Comparison of ENCODE assay signal across 8 mouse cellular contexts in the genomic region with DNA sequence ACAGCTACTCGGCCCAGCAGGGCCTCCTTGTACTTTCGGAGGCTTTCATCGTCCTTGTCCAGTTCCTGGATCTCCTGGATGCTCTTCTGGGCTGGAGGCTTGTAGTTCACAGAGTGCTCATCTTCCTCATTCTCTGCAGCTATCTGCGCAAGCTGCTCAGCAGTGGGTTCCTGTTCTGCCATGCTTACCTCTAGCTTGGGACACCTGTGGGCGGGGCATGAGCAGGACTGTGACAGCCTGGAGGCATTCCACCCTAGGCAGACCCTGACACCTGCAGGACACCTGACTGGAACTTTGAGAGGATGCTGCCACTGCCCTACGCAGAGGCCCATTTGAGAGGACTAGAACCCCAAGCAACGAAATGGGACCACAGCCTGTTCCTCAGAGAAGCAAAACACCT. TPM values are rescaled to one million over a fixed set of nuclear protein-coding genes. Genes with fewer than 3 reads are reported as not detected.
A peak's percentile ranks its signal among the peaks of the same experiment; 100 is the strongest.
DNase-seq lines count a peak whose midpoint lies in the region; ATAC-seq and TF ChIP-seq lines count a peak whose summit lies in the region.

No protein-coding gene starts in this region.

- peak overlapping the region; percentile 89 for H3K9ac ChIP-seq in heart, embryonic 15.5 days
- peak overlapping the region; percentile 97 for H3K9ac ChIP-seq in midbrain, embryonic 12.5 days (replicated peaks)

- peak; percentile 62 for DNase-seq in cerebellum, adult 9-11 months
- DNase-seq in cerebellum, postnatal 4 days (ENCODE audit: low spot score in 2 of 2): no peak
- DNase-seq in kidney, postnatal 4 days: peak; percentile 26 to 46
- no peak for DNase-seq in c-Kit-positive CD71-positive TER-119-positive erythroid progenitor cells, embryonic 14.5 days (ENCODE audit: low spot score)
- DNase-seq in gastrocnemius, postnatal 4 days (ENCODE audit: low spot score in 2 of 2): no peak

- peak overlapping the region; percentile 91 for H3K4me3 ChIP-seq in bone marrow, adult 2 months (replicated peaks; ENCODE audit: control insufficient read depth, low read depth, low read length)
- H3K4me3 ChIP-seq in heart, embryonic 15.5 days: peak overlapping the region; percentile 71
- peak overlapping the region; percentile 92 for H3K4me3 ChIP-seq in midbrain, embryonic 12.5 days

- no peak for ATAC-seq in heart, embryonic 15.5 days (replicated peaks; ENCODE audit: insufficient number of reproducible peaks, insufficient read depth, low FRiP score, low read depth)
- ATAC-seq in midbrain, embryonic 12.5 days (ENCODE audit: low FRiP score, low read depth): no peak

- peak overlapping the region; percentile 97 for H3K27ac ChIP-seq in bone marrow, adult 2 months (ENCODE audit: control insufficient read depth, insufficient read depth, low read depth, low read length, poor library complexity)
- peak overlapping the region; percentile 91 for H3K27ac ChIP-seq in heart, embryonic 15.5 days
- H3K27ac ChIP-seq in midbrain, embryonic 12.5 days (replicated peaks): peak overlapping the region; percentile 93

- H3K4me2 ChIP-seq in heart, embryonic 15.5 days: peak overlapping the region; percentile 93
- H3K4me2 ChIP-seq in midbrain, embryonic 12.5 days (replicated peaks): peak overlapping the region; percentile 92

- no peak for TF ChIP-seq CTCF in bone marrow, adult 2 months (IDR thresholded peaks at IDR 0.05; ENCODE audit: control insufficient read depth, insufficient read depth, low read length)

- no peak for TF ChIP-seq POLR2A in bone marrow, adult 2 months (IDR thresholded peaks at IDR 0.05; ENCODE audit: borderline replicate concordance, control insufficient read depth, low read depth, low read length)

- no peaks in the 10 kb centered on the region for H3K9me3 ChIP-seq in heart, embryonic 15.5 days (replicated peaks)
- peaks cover 4% of the 10 kb centered on the region; the same call in 1 of the 2 replicates for H3K9me3 ChIP-seq in midbrain, embryonic 12.5 days

- H3K36me3 ChIP-seq in heart, embryonic 15.5 days: peaks cover 34% of the 10 kb centered on the region
- peaks cover 43% of the 10 kb centered on the region for H3K36me3 ChIP-seq in midbrain, embryonic 12.5 days

- 31% methylated on average over 7 of the region's 7 CpGs for WGBS in bone marrow, adult 2 months
- WGBS in heart, embryonic 15.5 days: 52% methylated on average over 7 of the region's 7 CpGs
- 61% methylated on average over 7 of the region's 7 CpGs for WGBS in midbrain, embryonic 12.5 days

- H3K27me3 ChIP-seq in heart, embryonic 15.5 days: no peaks in the 10 kb centered on the region
- no peaks in the 10 kb centered on the region for H3K27me3 ChIP-seq in midbrain, embryonic 12.5 days

- peaks cover 4% of the 10 kb centered on the region for H3K4me1 ChIP-seq in bone marrow, adult 2 months (ENCODE audit: control insufficient read depth, insufficient read depth, low read length)
- peaks cover 26% of the 10 kb centered on the region for H3K4me1 ChIP-seq in heart, embryonic 15.5 days (replicated peaks)
- H3K4me1 ChIP-seq in midbrain, embryonic 12.5 days: peaks cover 33% of the 10 kb centered on the region

RNA-seq across cellular contexts. Expression of a gene that starts 1.2 kb away (rescaled TPM):
- 112 and 172 TPM in 2 replicates for polyA plus RNA-seq in bone marrow, adult 2 months (2011; ENCODE audit: insufficient read depth, insufficient read length, low replicate concordance, missing spikeins)
- polyA plus RNA-seq in heart, embryonic 15.5 days (2015; fragmentation: Nextera tagmentation; extraction: Ambion mirVana): 345 and 458 TPM in 2 replicates
- 504 and 557 TPM in 2 replicates for polyA plus RNA-seq in midbrain, embryonic 12.5 days (2016; fragmentation: Nextera tagmentation; extraction: Ambion mirVana)
- 100 to 1,000 TPM; 278 to 300 TPM for total RNA-seq in gastrocnemius, postnatal 4 days (2021)

RNA-seq across cellular contexts. Expression of a gene that starts 7.1 kb away (rescaled TPM):
- polyA plus RNA-seq in bone marrow, adult 2 months (2011; ENCODE audit: insufficient read depth, insufficient read length, low replicate concordance, missing spikeins): 86.5 and 236 TPM in 2 replicates
- polyA plus RNA-seq in heart, embryonic 15.5 days (2015; fragmentation: Nextera tagmentation; extraction: Ambion mirVana): 357 and 484 TPM in 2 replicates
- 384 and 418 TPM in 2 replicates for polyA plus RNA-seq in midbrain, embryonic 12.5 days (2016; fragmentation: Nextera tagmentation; extraction: Ambion mirVana)
- 100 to 1,000 TPM; 527 to 538 TPM for total RNA-seq in gastrocnemius, postnatal 4 days (2021)

RNA-seq across cellular contexts. Expression of a gene that starts 18.0 kb away (rescaled TPM):
- 165 and 174 TPM in 2 replicates for polyA plus RNA-seq in bone marrow, adult 2 months (2011; ENCODE audit: insufficient read depth, insufficient read length, low replicate concordance, missing spikeins)
- polyA plus RNA-seq in heart, embryonic 15.5 days (2015; fragmentation: Nextera tagmentation; extraction: Ambion mirVana): 238 and 262 TPM in 2 replicates
- polyA plus RNA-seq in midbrain, embryonic 12.5 days (2016; fragmentation: Nextera tagmentation; extraction: Ambion mirVana): 652 and 655 TPM in 2 replicates
- total RNA-seq in gastrocnemius, postnatal 4 days (2021): 100 to 1,000 TPM; 112 to 113 TPM

RNA-seq across cellular contexts. Expression of a gene that starts 18.0 kb away (rescaled TPM):
- 26.6 and 32.6 TPM in 2 replicates for polyA plus RNA-seq in bone marrow, adult 2 months (2011; ENCODE audit: insufficient read depth, insufficient read length, low replicate concordance, missing spikeins)
- 175 and 182 TPM in 2 replicates for polyA plus RNA-seq in heart, embryonic 15.5 days (2015; fragmentation: Nextera tagmentation; extraction: Ambion mirVana)
- 165 and 182 TPM in 2 replicates for polyA plus RNA-seq in midbrain, embryonic 12.5 days (2016; fragmentation: Nextera tagmentation; extraction: Ambion mirVana)
- 10 to 100 TPM; 72.5 to 86.2 TPM for total RNA-seq in gastrocnemius, postnatal 4 days (2021)

RNA-seq across cellular contexts. Expression of a gene that starts 28.1 kb away (rescaled TPM):
- 3.8 TPM in 1 of 2 replicates, not detected in the other for polyA plus RNA-seq in bone marrow, adult 2 months (2011; ENCODE audit: insufficient read depth, insufficient read length, low replicate concordance, missing spikeins)
- polyA plus RNA-seq in heart, embryonic 15.5 days (2015; fragmentation: Nextera tagmentation; extraction: Ambion mirVana): 11.7 and 13.0 TPM in 2 replicates
- 0.98 TPM in 1 of 2 replicates, not detected in the other for polyA plus RNA-seq in midbrain, embryonic 12.5 days (2016; fragmentation: Nextera tagmentation; extraction: Ambion mirVana)
- 1 to 10 TPM in 1 of 2 experiments, not detected in 1; 1.3 TPM for total RNA-seq in gastrocnemius, postnatal 4 days (2021)

Comparison
In these comparisons a context has a peak if more than half of its experiments do, and no peak if none do; other contexts are left out.
1. DNase-seq: peak in cerebellum, adult 9-11 months (single experiment) and kidney, postnatal 4 days (2 of 2); none in cerebellum, postnatal 4 days (0 of 2), c-Kit-positive CD71-positive TER-119-positive erythroid progenitor cells, embryonic 14.5 days (single experiment) and gastrocnemius, postnatal 4 days (0 of 2).
2. Peak in every context shown above with its lines, with median percentiles within 50 percentile points of each other: H3K27ac ChIP-seq and H3K4me3 ChIP-seq.